Mouse (Mus musculus) splenic B cell, adult 2 months (primary cell): ENCODE results near the gene Pheta1.
A peak's percentile ranks its signal among the peaks of the same experiment; 100 is the strongest.
"Not testable (repeated sequence)": the region's sequence is repeated elsewhere in the genome, so short reads cannot be mapped to it uniquely, and the experiment has no call there.

Experiments used
- DNase-seq: peaks from one replicate; pipeline ENCODE4 v3.0.0-alpha.2; 2011; ENCODE audit warnings: low read depth, low spot score
- H3K27me3 ChIP-seq: 2 replicates; pipeline ENCODE4 v1.6.1; 2012; ENCODE audit warnings: mild to moderate bottlenecking, low read length, moderate library complexity, mixed read lengths; ENCODE audit not compliant: control insufficient read depth, poor library complexity, insufficient read depth, severe bottlenecking
- H3K36me3 ChIP-seq: 2 replicates; pipeline ENCODE4 v1.6.1; 2012; ENCODE audit warnings: mild to moderate bottlenecking, low read length, moderate library complexity, mixed read lengths; ENCODE audit not compliant: control insufficient read depth, poor library complexity, insufficient read depth, severe bottlenecking

Pheta1 gene

DNA sequence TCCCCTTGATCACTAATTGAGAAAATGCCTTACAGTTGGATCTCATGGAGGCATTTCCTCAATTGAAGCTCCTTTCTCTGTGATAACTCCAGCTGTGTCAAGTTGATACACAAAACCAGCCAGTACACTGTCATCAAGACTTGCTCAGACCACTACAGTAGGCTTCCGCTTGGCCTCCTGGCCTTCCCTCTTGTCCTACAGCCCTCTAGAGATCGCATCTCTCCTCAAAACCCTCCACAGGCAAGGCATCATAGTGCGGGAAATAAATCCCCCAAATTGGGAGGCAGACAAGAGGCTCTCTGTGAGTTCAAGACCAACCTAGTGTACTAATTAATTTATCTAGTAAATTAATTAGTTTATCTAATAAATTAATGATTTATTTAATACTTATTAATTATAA is 1.5 kb upstream of the Pheta1 start:
- H3K27me3 ChIP-seq, DNase-seq, H3K36me3 ChIP-seq: not testable (repeated sequence)

DNA sequence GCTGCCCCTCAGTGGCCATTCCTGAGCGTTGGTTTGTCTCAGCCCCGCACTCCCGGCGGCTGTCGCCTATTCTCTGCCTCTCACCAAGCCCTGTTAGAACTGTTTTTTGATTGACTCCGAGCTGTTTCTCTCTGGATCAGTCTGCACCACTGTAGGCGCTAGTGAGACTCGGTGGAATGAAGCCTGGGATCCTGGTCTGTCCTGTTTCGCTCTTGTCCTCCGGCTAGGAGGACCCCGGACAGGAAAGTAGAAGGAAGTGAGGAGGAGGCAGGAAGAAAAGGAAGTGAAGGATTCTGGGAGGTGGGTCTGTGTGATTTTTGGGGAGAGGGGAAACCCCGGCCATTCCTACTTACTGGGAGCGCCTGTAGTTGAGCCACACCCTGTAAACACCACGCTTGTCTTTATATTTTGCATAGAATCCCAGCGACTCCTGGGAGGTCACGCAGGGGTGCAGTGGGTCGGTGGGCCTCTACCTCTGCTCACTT is 707 bp upstream of the Pheta1 start:
- peak; percentile 47 for DNase-seq
- Histone ChIP-seq H3K36me3 (no peaks in the 10 kb centered on the region), H3K27me3 (no peaks in the 10 kb centered on the region)

DNA sequence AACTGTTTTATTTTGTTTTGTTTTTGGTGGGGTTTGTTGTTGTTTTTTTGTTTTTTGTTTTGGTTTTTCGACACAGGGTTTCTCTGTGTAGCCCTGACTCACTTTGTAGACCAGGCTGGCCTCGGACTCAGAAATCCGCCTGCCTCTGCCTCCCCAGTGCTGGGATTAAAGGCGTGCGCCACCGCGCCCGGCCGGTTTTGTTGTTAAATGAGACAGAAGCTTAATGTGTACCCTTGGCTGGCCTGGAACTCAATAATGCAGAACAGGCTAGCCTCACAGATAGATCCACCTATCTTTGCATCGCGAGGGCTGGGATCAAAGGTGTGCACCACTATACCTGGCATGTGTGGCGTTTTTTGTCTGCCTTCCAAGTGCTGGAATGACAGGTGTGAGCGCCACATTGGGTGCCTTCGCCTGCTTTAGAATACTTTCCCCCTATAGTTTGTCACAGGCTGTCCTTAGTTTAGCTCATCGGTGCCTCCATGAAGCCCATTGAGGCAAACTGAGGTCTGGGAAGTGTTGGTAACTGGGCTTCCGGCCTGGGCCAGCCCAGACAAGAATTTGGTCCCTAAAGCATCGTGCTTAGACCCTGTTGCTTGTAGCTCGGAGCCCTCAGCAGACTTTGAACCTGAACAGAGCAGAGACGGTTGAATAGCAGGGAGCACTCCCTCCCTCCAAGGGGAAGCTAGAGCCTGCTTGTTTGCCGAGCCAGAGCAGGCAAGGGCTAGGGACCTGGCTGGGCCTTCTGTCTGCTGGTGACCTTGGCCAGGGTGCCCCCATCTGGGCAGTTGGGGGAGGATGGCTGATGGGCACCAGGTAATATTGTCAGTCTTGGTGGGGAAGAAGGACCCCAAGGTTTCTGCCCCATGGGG is 930 bp downstream of the Pheta1 start:
- Histone ChIP-seq H3K36me3 (no peaks in the 10 kb centered on the region), H3K27me3 (no peaks in the 10 kb centered on the region)
- DNase-seq: peak; percentile 59

DNA sequence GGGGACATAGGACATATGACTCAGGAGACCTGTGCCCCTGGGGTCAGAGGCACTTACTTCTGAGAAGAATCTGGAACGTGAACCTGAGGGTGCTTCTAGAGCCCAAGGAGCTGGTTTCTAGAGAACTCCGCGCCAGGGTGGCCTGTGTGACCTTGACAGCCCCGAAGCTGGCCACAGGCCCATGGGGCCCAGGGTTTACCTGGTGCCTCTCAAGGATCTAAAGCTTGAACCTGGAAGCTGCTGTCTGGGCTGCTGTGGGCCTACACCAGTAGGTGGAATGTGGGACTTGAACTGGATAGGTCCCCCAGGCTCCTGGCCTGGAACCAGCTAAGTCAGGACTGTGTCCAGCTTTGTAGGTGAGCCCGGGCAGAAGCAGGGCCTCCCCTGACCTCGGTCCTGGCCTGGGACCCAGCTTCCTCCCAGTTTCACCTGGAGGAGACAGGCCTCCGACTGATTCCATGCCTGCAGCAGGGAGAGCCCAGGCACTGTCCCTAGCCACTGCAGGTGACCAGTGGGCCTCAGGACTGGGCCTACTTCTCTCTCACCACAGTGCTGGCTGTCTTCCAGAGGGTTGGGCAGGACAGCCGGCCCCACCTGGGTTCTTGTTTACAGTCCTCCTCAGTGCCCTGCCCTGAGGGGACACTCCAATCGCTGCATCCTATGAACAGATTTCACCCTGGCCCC is 4.7 kb downstream of the Pheta1 start:
- DNase-seq: no peak
- H3K36me3 ChIP-seq: no peaks in the 10 kb centered on the region
- no peaks in the 10 kb centered on the region for H3K27me3 ChIP-seq

DNA sequence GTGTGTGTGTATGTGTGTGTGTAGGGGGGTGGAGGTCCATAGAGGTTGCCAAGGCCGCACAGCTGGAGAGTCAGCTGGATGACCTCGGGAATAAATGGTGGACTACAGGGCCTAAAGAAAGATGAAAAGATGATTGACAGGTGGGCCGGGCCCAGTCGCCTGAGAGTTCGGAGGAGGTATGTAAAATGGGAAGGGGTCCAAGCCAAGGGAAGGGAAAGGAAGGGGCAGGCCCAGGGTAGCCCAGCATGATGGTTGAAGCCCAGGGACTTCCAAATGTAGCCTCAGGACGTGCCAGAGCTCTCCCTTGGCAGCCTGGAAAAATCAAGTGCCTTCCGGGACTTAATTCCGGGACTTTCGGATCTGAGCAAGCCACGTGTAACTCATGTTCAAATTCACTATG is 6.0 kb downstream of the Pheta1 start:
- Histone ChIP-seq H3K36me3 (no peaks in the 10 kb centered on the region), H3K27me3 (no peaks in the 10 kb centered on the region)
- DNase-seq: no peak

DNA sequence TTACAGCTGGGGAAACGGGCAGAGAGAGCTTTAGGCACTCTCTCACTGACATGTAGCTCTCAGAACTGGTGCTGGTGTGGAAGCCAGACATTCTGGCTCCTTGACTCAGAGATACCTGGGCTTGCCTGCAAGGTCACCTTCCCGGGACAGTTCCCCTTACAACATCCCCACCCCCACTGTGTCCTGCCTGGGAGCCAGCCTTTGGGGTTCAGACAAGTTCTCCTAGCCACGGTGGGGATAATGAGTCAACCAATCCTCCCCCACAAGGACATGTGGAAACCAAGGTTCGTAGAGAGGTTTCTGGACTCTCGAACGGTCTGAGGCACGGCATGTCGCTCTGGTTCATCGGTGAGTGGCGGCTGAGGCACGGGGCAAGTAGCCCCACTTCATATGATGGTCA is 8.0 kb downstream of the Pheta1 start:
- no peak for DNase-seq
- Histone ChIP-seq H3K27me3 (no peaks in the 10 kb centered on the region), H3K36me3 (no peaks in the 10 kb centered on the region)

DNA sequence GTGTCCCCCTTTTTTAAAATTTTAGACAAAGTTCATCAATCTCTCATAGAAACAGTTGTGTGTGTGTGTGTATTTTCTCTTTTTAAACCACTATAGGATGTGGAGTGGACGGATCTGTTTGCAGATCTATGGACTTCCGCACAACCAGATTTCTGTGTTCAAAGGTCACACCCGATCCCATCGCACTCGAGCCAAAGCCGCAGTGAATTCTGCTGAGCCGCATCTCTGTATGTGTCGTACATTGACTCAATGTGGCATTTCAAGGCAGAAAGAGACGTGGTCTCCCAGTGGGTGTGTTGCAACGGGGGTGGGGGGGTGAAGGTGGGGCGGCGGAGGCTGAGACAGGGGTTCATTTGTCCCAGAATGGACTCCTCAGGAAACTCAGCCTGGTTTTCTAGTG is 9.6 kb downstream of the Pheta1 start:
- DNase-seq: no peak
- no peaks in the 10 kb centered on the region for H3K27me3 ChIP-seq
- no peaks in the 10 kb centered on the region; the same call in 1 of the 2 replicates for H3K36me3 ChIP-seq

DNA sequence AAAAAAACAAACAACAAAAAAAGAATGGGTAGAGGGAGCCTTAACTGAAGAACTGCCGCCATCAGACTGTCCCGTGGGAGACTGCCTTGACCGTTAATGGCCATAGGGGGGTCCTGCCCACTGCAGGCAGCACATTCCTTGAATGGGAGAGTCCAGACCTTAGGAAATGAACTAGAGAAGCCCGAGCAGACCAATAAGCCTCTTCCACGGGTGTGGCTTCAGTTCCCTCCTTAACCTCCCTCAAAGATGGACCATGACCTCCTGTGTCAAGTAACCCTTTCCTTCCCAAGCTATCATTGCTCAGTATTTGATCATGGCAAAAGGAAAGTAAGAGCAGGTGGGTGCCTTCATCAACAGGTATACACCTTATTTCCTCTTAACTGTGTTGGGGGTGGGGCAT is 13.2 kb downstream of the Pheta1 start:
- Histone ChIP-seq H3K36me3 (no peaks in the 10 kb centered on the region; the same call in 1 of the 2 replicates), H3K27me3 (no peaks in the 10 kb centered on the region)
- no peak for DNase-seq

DNA sequence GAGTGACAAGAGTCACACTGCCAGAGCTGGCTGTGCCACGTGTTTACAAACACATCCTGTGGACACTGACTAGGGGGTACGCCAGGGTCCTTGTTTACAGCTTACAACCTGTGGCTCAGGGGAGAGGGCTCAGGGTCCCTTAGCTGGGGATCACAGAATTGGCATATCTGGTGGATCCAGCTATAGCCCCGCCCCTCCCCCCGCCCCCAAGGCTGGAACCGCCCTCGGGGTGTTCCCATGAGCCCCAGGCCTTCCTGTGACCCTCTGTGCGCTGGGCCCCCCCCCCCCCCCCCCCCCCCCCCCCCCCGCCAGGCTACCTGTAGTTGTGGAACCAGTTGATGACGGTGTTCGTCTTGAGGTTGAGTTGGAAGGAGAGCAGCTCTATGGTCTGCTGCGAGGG is 15.5 kb downstream of the Pheta1 start:
- H3K27me3 ChIP-seq: no peaks in the 10 kb centered on the region
- no peak for DNase-seq
- no peaks in the 10 kb centered on the region; the same call in 1 of the 2 replicates for H3K36me3 ChIP-seq

DNA sequence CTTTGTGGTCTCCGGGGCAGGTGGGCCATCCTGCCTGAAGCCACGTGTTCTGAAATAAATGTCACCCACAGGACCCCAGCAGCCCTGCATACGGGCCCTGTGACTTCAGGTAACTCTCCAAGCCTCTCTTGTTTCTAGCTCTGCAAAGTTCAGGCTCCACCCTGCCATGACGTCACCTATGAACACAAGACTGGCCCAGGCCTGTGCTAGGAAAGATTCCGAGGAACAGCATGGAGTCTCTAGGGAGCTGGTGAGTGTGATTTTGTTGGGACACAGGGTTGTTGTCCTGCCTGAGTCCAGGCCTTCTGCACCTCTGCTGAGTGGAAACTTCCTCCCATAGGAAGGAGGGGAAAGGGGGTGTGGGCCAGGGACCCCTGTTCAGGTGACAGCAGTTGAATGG is 19.2 kb downstream of the Pheta1 start:
- Histone ChIP-seq H3K27me3 (no peaks in the 10 kb centered on the region), H3K36me3 (no peaks in the 10 kb centered on the region; the same call in 1 of the 2 replicates)
- no peak for DNase-seq

DNA sequence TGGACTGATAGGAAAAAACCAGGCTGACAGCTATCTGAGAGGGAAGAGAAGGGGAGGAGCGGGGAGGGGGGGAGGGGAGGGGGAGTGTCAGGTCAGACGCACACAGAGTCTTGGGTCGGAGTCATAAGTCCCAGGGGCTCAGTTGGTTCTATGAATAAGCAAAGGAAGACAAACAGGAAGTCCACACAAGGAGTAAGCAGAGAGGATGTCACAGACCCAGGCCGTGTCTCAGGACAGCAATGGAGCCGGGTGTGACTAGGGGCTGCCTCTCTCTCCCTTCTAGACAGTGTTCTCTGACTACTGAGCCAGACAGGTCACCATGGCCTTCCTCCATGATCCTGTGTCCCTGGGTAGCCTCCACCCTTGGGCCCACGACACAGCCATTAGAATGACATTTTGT is 22.0 kb downstream of the Pheta1 start:
- Histone ChIP-seq H3K27me3 (no peaks in the 10 kb centered on the region), H3K36me3 (no peaks in the 10 kb centered on the region)
- DNase-seq: no peak

DNA sequence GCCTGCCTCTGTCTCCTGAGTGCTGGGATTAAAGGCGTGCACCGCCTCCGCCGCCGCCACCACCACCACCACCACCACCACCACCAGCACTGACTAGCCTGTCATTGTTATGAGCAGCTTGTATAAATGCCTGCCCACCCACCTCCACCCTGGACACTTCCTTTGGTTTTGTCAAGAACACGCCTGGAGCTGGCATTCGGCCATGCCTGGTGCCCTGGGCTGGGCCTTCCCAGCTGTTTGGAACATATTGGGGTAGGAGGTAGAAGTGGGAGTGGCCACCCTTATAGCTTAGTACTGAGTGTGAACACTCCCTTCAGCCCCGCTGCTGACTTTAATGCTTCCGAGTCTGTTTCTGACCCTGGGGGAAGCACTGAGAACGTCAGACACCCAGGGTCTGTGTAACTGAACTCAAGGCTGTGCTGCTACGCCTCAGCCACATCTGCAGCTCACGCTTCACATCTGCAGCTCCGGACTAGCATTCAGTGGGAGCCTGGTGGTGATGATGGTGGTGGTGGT is 22.8 kb downstream of the Pheta1 start:
- H3K36me3 ChIP-seq: no peaks in the 10 kb centered on the region

DNA sequence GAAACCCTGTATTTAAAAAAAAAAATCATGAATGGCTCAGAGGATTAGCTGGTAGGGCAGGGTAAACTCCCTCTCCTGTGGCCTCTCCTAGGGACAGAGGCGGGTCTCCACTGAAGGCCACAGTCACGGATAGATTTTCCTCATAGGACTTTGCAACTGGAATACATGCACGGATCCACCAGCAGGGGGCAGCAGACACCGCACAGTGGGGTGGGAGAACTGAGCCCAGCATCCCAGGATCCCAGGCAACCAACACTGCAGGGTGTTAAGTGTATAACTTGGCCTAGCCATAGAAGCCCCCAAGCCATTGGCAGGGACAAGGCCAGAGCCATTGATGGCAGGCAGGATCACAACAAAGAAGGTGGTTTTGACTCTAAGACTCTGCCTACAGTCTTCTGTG is 23.4 kb downstream of the Pheta1 start:
- Histone ChIP-seq H3K27me3 (no peaks in the 10 kb centered on the region), H3K36me3 (no peaks in the 10 kb centered on the region)
- DNase-seq: peak; percentile 61

More for the DNA sequence above, 22.8 kb downstream of the Pheta1 start:
- no peak for DNase-seq
- no peaks in the 10 kb centered on the region for H3K27me3 ChIP-seq

DNA sequence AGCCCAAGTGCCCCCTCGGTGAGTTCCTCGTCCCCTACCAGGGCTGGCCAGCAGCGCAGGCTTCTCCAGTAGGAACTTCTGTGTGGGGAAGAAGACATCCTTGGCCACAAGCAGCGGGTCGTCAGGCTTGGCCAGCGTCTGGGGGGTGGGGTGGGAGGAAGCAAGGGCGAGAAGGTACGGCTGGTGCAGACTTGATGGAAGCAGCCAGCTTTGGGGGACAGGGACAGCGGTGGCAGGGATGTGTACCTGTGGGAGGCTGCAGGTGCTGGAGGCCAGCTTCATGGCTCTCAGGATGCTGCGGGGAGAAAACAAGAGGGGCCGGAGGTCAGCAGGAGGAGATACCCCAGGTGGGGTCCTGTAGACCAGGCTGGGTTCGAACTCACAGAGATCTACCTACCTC is 26.3 kb downstream of the Pheta1 start:
- no peak for DNase-seq
- H3K27me3 ChIP-seq: no peaks in the 10 kb centered on the region
- no peaks in the 10 kb centered on the region for H3K36me3 ChIP-seq

DNA sequence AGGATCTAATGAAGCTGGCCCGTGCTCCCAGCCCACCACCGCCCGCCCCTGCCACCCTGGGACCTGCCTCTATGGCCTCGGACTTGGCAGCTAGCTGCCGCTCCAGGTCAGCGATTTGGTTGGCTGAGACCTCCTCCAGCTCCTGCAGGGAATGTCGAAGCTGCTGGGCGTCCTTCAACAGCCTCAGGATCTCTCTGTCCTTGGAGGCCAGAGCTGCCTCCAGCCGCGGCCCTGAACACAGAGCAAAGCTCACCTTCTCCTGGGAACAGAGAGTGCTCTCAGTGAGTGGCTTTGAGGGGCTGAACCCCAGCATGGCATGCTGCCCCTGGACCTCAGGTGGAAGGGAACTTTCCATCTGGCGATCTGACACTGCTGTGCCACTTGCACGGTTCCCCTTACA is 28.1 kb downstream of the Pheta1 start:
- DNase-seq: no peak
- H3K27me3 ChIP-seq: no peaks in the 10 kb centered on the region
- H3K36me3 ChIP-seq: no peaks in the 10 kb centered on the region
